Mouse (Mus musculus) embryonic fibroblast, embryonic 13.5 days (primary cell): Measurements from ENCODE around the gene Nrcam.

Experiments used
- CTCF ChIP-seq: IDR thresholded peaks from 2 replicates; pipeline ENCODE4 v1.5.1; 2011; ENCODE audit warnings: mild to moderate bottlenecking, control low read depth, low read length, moderate library complexity, borderline replicate concordance; ENCODE audit not compliant: insufficient read depth
- POLR2A ChIP-seq: IDR thresholded peaks from 2 replicates; pipeline ENCODE4 v1.6.1; 2011; ENCODE audit warnings: low read depth, mild to moderate bottlenecking, control low read depth, low read length, moderate library complexity

DNA sequence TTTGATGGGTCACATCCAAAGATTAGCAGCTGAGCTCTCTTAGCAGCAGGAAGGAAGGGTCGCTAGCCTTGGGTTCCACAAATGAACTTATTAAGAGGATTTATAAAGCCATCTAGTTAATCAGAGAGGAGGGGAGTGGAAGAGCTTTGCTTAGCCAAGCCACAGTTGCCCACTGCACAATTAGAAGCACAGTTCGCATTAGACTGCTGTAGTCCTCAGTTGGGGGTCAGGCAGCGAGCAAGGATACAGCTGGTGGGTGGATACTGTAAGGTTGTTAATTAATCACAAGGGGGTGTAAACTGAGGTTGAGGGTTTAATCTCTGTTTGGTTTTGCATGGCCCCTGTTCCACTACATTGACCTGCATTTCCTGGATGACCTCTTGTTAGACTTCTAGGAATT is 152.7 kb downstream of the Nrcam start:
- TF ChIP-seq CTCF: no peak
- no peak for TF ChIP-seq POLR2A
